Mouse (Mus musculus) hindbrain, embryonic 13.5 days (tissue): Measurements from ENCODE around the gene Paics. TPM values are rescaled to one million over a fixed set of nuclear protein-coding genes. Genes with fewer than 3 reads are reported as not detected.
"Not testable (repeated sequence)": the region's sequence is repeated elsewhere in the genome, so short reads cannot be mapped to it uniquely, and the experiment has no call there.

Source experiments
- ATAC-seq: fragments of 200-750 bp; cut with Nextera tagmentation; 2 replicates; pipeline ENCODE4 v1.8.0; 2017; ENCODE audit warnings: moderate TSS enrichment; ENCODE audit not compliant: low FRiP score
- H3K27ac ChIP-seq: fragments of 300-500 bp; sonication (generic); 2 replicates; pipeline ENCODE4 v1.5.1; 2015; ENCODE audit warnings: inconsistent platforms, mild to moderate bottlenecking, moderate library complexity
- H3K27me3 ChIP-seq: fragments of 300-500 bp; sonication (generic); 2 replicates; pipeline ENCODE4 v1.6.1; 2015; ENCODE audit warnings: mild to moderate bottlenecking, inconsistent platforms
- H3K36me3 ChIP-seq: fragments of 300-500 bp; sonication (generic); 2 replicates; pipeline ENCODE4 v1.6.1; 2015; ENCODE audit warnings: mild to moderate bottlenecking, inconsistent platforms
- H3K4me1 ChIP-seq: fragments of 300-500 bp; sonication (generic); replicated peaks from 2 replicates; pipeline ENCODE4 v1.6.1; 2015; ENCODE audit warnings: inconsistent platforms
- H3K4me2 ChIP-seq: fragments of 300-500 bp; sonication (generic); 2 replicates; pipeline ENCODE4 v1.6.1; 2015; ENCODE audit warnings: inconsistent platforms, mild to moderate bottlenecking, moderate library complexity
- H3K4me3 ChIP-seq: fragments of 300-500 bp; sonication (generic); 2 replicates; pipeline ENCODE4 v1.5.1; 2015; ENCODE audit warnings: mild to moderate bottlenecking, inconsistent platforms
- H3K9ac ChIP-seq: fragments of 300-500 bp; sonication (generic); 2 replicates; pipeline ENCODE4 v1.6.1; 2015; ENCODE audit warnings: mild to moderate bottlenecking, inconsistent platforms
- H3K9me3 ChIP-seq: fragments of 300-500 bp; sonication (generic); 2 replicates; pipeline ENCODE4 v1.6.1; 2016; ENCODE audit warnings: inconsistent platforms
- WGBS: fragments of 180-500 bp; shearing (Covaris S2); methylation state at CpG from one replicate; pipeline ENCODE4 v1.1.7; 2015; 5-methylcytosine and 5-hydroxymethylcytosine counted together
- polyA plus RNA-seq: library from polyadenylated mRNA; unstranded; fragments of >200 nt; fragmentation: Nextera tagmentation; extraction: Ambion mirVana; gene quantifications from 2 replicates; pipeline ENCODE4 v1.2.1, GENCODE M21; 2015

The Paics gene
- polyA plus RNA-seq, 1 experiment from 2014 or later, result 174 TPM

DNA sequence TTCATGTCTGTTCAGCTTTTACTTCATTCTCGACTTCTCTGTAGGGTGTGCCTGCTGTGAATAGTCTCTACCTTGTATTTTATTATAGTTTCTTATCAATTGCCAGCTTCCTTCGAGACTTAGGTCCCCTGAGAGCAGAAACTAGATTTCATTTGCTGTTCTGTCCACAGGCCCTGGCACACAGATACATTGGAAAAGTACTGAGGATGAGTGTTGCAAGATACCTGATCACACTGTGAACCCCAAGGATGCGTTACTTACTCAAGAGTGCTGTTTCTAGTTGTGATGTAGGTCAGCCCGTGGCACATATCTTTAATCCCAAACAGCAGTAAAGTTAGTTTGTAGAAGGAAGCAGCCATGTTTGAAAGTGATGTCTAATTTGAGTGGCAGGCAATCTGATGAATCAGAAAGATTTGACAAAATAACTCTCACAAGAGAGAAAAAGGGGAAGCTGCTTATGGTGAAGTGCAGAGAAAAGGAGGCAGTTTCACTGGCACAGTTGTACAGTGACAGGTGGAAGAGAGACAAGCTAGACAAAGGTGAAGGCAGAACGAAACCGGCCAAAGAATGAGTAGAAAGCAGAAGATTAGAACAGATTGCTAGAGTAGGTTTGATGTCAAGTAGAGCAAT lies 3.3 kb downstream of the Paics start:
- no peak overlapping the region for H3K4me3 ChIP-seq
- no peak for ATAC-seq
- no peaks in the 10 kb centered on the region for H3K27me3 ChIP-seq
- H3K9ac ChIP-seq, result no peak overlapping the region
- no peak overlapping the region for H3K27ac ChIP-seq
- H3K4me1 ChIP-seq, result peaks cover 32% of the 10 kb centered on the region
- H3K4me2 ChIP-seq, result no peak overlapping the region
- H3K9me3 ChIP-seq, result no peaks in the 10 kb centered on the region
- peaks cover 28% of the 10 kb centered on the region for H3K36me3 ChIP-seq
- WGBS, result 91% methylated on average over 6 of the region's 6 CpGs

DNA sequence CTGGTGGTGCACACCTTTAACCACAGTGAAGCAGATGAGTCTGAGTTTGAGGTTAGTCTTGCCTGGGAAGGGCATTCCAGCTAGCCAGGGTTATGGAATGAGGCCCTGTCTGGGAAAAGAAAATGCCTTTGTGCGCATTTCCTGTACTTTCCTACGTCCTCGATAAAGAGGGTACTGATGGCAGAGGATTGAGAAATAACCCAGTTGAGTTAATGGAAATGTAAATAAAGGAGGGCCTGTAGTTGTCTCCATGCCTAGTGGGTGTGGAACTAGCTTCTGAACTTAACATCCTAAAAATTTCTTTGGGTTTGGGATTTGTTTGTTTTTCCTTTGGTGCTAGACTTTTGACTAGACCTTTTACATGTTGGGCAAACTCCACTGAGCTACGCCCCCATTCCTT lies 4.4 kb downstream of the Paics start:
- H3K4me1 ChIP-seq, result peaks cover 21% of the 10 kb centered on the region
- no peak for ATAC-seq
- WGBS, result 85% methylated on average over 4 of the region's 4 CpGs
- H3K9ac ChIP-seq, result no peak overlapping the region
- H3K36me3 ChIP-seq, result peaks cover 35% of the 10 kb centered on the region
- H3K27ac ChIP-seq, result no peak overlapping the region
- H3K27me3 ChIP-seq, result no peaks in the 10 kb centered on the region
- no peak overlapping the region for H3K4me2 ChIP-seq
- H3K4me3 ChIP-seq, result no peak overlapping the region
- H3K9me3 ChIP-seq, result no peaks in the 10 kb centered on the region

DNA sequence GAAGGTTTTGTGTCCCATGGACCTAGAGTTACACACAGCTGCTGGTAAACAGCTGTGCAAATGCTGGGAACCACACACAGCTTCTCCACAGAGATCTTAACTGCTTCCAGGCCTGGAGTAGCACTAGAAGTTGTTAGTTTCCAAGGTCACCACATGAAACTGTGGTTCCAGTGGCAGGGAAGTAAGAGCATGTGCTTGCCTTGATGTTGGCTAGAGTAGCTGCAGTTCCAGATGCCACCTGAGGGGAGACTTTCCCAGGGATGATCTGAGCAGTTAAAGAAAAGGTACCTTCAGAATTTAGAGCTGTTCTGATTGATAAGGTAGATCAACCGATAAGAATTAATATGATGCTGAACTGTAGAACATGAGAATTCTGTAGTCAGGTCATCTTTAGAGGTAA lies 6.8 kb downstream of the Paics start:
- Histone ChIP-seq H3K4me3 (no peak overlapping the region), H3K4me2 (no peak overlapping the region), H3K9me3 (no peaks in the 10 kb centered on the region), H3K36me3 (peaks cover 57% of the 10 kb centered on the region), H3K27me3 (no peaks in the 10 kb centered on the region), H3K9ac (no peak overlapping the region), H3K27ac (no peak overlapping the region), H3K4me1 (peaks cover 7% of the 10 kb centered on the region; the same call in 1 of the 2 replicates)
- WGBS, result 100% methylated on average over 1 of the region's 1 CpGs
- ATAC-seq, result no peak

DNA sequence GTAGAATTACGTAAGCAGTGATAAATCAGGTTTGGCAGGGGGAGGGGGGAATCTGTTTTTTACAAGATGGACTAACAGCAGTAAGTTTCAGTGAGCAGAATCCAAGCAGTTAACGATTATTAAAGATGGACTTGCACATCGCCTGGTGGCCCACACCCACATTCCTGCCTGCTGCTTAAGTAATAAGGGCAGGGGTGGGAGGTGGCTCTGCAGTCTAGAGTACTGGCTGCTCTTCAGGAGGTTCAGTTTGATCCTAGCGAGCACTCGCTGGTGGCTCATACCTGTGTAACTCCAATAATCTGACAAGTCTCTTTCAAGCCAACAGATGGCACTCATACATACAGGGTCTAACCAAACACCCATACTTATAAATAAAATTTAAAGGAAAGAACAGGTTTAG lies 8.5 kb downstream of the Paics start:
- Histone ChIP-seq H3K9me3 (no peaks in the 10 kb centered on the region), H3K27me3 (no peaks in the 10 kb centered on the region), H3K27ac (no peak overlapping the region), H3K4me1 (no peaks in the 10 kb centered on the region), H3K4me3 (no peak overlapping the region), H3K36me3 (peaks cover 66% of the 10 kb centered on the region), H3K9ac (no peak overlapping the region), H3K4me2 (no peak overlapping the region)
- no peak for ATAC-seq
- WGBS, result 95% methylated on average over 5 of the region's 5 CpGs

DNA sequence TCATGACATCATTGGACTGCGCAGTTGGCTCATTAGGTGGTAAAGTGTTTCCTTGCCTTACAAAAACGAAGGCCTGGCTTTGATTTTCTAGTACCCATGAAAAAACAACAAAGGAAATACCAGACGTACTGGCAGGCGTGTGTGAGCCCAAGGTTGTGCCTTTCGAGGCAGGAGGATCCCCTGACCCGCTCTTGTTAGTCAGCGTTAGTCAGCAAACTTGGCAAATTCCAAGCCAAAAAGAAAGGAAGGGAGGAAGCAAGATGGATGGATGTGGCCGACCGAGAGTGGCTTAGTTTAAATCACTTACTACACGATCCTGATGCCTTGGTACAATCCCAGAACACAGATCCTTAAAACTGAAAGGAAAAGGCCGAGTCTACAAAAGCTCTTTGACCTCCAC lies 11.4 kb downstream of the Paics start:
- no peak overlapping the region for H3K9ac ChIP-seq
- WGBS, result 83% methylated on average over 11 of the region's 11 CpGs
- H3K4me3 ChIP-seq, result no peak overlapping the region
- no peaks in the 10 kb centered on the region for H3K9me3 ChIP-seq
- no peak for ATAC-seq
- no peak overlapping the region for H3K27ac ChIP-seq
- no peaks in the 10 kb centered on the region for H3K4me1 ChIP-seq
- H3K36me3 ChIP-seq, result peaks cover 65% of the 10 kb centered on the region
- H3K27me3 ChIP-seq, result no peaks in the 10 kb centered on the region
- H3K4me2 ChIP-seq, result no peak overlapping the region

DNA sequence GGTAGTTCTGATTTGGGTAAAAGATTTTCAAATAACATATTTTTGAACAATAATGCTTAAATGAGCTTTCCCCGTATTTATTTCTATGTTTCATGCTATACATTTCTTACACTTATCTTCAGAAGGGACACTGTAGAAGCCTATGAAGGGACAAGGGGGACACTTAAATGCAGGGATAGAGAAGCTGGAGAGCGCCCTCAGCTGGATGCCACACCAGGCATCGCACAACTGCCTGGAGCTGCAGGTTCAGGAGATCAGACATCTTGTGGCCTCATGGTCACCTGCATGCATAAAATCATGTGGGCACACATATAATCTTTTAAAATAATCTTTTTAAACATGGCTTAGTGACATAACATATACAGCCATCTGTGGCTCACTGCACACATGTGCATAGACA lies 13.5 kb downstream of the Paics start:
- Histone ChIP-seq H3K9ac (no peak overlapping the region), H3K27ac (no peak overlapping the region), H3K4me1 (no peaks in the 10 kb centered on the region), H3K4me3 (no peak overlapping the region), H3K4me2 (no peak overlapping the region), H3K27me3 (no peaks in the 10 kb centered on the region), H3K9me3 (no peaks in the 10 kb centered on the region), H3K36me3 (peaks cover 64% of the 10 kb centered on the region)
- WGBS, result 92% methylated on average over 3 of the region's 3 CpGs
- ATAC-seq, result no peak

DNA sequence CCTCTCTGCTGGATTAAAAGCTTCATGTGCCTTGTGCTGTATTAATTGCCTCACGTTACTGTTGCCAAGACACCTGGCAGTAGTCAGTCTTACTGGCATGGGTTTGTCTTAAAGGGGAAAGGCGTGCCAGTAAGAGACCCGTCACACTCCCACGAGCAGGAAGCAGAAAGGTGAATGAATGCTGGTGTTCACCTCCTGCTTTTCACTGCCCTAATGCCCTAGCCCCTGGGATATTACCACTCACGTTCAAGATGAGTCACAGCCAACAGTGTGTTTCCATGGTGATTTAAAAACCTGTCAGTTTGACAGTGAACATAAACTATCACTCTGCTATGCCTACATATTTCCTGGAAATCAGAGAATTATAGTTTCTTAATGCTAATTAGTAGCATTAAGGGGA lies 18.1 kb downstream of the Paics start:
- no peaks in the 10 kb centered on the region for H3K9me3 ChIP-seq
- no peak overlapping the region for H3K9ac ChIP-seq
- 81% methylated on average over 5 of the region's 5 CpGs for WGBS
- peaks cover 13% of the 10 kb centered on the region for H3K4me1 ChIP-seq
- H3K36me3 ChIP-seq, result peaks cover 32% of the 10 kb centered on the region
- no peak overlapping the region for H3K4me3 ChIP-seq
- no peaks in the 10 kb centered on the region for H3K27me3 ChIP-seq
- H3K4me2 ChIP-seq, result no peak overlapping the region
- no peak overlapping the region for H3K27ac ChIP-seq
- ATAC-seq, result no peak

DNA sequence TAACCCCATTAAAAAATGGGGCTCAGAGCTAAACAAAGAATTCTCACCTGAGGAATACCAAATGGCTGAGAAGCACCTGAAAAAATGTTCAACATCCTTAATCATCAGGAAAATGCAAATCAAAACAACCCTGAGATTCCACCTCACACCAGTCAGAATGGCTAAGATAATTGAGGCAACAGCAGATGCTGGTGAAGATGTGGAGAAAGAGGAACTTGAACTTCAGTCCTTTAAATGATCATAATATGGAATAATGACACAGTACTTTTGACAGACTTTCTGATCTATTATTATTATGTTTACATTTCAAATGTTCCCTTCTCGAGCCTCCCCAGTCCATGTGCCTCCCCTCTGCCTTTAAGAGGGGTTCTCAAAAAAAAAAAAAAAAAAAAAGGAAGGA lies 20.0 kb downstream of the Paics start:
- not testable (repeated sequence) for H3K9ac ChIP-seq, H3K27me3 ChIP-seq, H3K4me3 ChIP-seq, H3K9me3 ChIP-seq, H3K27ac ChIP-seq, H3K4me2 ChIP-seq, ATAC-seq
- Histone ChIP-seq H3K36me3 (peaks cover 27% of the 10 kb centered on the region), H3K4me1 (peaks cover 22% of the 10 kb centered on the region)
- WGBS, result 93% methylated on average over 1 of the region's 1 CpGs

DNA sequence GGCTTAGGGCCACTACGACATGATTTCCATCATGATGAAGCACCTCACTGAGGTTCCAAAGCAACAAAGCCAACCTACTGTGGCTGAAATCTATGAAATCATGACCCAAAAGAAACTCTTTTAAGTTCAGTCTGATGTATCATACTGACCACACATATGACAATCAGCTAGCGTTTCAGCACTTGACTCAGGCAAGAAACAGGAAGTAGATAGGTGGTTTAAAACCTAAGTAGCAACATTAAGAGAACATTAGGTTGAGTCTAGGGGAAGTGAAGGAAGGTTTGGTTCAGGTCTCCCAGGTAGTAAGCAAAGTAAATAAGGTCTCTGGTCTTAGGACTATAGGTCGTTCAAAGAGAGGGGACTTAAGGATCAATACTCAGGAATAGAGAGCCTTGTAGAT lies 22.4 kb downstream of the Paics start:
- Histone ChIP-seq H3K36me3 (peaks cover 21% of the 10 kb centered on the region), H3K9ac (peak overlapping the region; percentile 88; the same call in 1 of the 2 replicates), H3K4me1 (peaks cover 25% of the 10 kb centered on the region), H3K4me3 (peak overlapping the region; percentile 90), H3K27ac (no peak overlapping the region), H3K27me3 (no peaks in the 10 kb centered on the region), H3K9me3 (no peaks in the 10 kb centered on the region), H3K4me2 (peak overlapping the region; percentile 90)
- WGBS, result 69% methylated on average over 3 of the region's 3 CpGs
- no peak for ATAC-seq

DNA sequence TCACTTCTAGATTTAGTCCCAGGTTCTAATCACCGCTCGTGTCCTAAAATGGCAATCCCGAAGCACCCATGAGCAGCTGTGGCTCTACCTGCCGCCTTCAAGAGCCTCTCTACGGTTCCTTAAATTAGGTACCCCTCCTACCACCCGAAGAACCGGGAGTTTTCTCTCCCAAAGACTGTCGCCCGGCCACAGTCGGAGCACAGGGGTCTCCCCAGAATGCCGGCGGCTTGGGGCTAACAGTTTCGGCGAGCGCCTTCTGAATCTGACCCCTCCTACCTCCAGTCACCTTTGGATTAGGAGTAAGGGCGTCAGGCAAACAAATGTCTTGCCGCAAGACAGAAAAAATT lies 23.1 kb downstream of the Paics start:
- H3K9ac ChIP-seq, result peak overlapping the region; percentile 88
- H3K4me2 ChIP-seq, result peak overlapping the region; percentile 90
- no peaks in the 10 kb centered on the region for H3K9me3 ChIP-seq
- peaks cover 25% of the 10 kb centered on the region for H3K4me1 ChIP-seq
- peaks cover 18% of the 10 kb centered on the region for H3K36me3 ChIP-seq
- no peaks in the 10 kb centered on the region for H3K27me3 ChIP-seq
- no peak overlapping the region for H3K27ac ChIP-seq
- peak; percentile 55 for ATAC-seq
- peak overlapping the region; percentile 90 for H3K4me3 ChIP-seq
- WGBS, result 3% methylated on average over 17 of the region's 17 CpGs

DNA sequence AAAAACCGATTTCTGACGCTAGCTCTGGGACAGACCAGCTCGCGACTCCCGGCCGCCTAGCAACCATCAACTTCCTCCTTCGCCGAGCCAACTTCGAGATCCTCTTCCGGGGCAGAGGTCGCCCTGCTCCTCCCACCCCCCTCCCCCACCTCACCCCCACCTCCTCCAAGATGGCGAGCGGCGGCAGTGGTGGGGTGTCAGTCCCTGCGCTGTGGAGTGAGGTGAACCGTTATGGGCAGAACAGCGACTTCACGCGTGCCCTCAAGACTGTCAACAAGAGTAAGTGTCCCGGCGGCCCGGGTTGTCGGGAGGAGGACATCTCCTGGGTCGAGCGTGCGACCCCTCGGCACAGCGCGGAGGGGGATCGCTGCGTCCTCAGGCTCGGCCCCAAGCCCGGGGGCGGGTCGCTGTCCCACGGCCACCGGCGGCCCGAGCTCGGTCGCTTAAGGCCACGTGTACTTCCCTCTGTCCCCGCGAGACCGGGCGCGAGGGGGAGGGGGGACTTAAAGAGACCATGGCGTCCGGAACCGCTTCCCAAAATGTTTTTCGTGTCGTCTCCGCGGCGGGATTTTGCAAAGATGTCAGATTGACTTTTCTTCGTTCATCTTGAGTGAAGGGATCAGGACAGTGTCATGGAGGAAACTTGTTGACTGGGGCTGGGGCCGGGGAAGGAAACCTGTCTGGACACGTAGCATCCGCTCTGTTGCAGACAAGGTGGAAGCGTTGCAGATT lies 23.6 kb downstream of the Paics start, which contains the start of gene Srp72:
Gene Srp72 (plus strand): TSS at position 130 of the 732 bp plus-strand sequence.
- Histone ChIP-seq H3K9ac (peak within 1 kb of the TSS; percentile 88), H3K4me1 (peaks cover 25% of the 10 kb centered on the region), H3K36me3 (peaks cover 21% of the 10 kb centered on the region), H3K27ac (peak within 1 kb of the TSS; percentile 91), H3K9me3 (no peaks in the 10 kb centered on the region), H3K27me3 (no peaks in the 10 kb centered on the region), H3K4me3 (peak within 1 kb of the TSS; percentile 90), H3K4me2 (peak within 1 kb of the TSS; percentile 90)
- 1% methylated on average over 48 of the region's 60 CpGs for WGBS
- ATAC-seq, result peak; percentile 97

DNA sequence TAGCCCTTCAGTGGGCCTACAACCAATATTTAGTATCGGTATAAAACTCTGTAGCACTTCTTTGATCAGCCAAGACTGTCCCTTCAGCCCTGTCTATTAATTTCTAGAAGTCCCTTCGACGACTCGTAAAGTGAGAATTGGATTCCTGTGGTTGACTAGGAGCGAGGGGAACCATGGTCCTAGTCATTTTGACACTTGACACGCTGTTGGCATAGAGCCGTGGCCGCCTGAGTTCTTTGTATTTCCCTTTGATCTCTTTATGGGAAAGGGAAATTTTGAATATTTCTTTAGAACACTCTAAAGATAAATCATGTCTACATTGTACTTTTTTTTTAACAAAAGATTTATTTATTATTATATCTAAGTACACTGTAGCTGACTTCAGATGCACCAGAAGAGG lies 24.6 kb downstream of the Paics start:
- Histone ChIP-seq H3K4me3 (peak overlapping the region; percentile 90), H3K4me2 (peak overlapping the region; percentile 90), H3K36me3 (peaks cover 26% of the 10 kb centered on the region), H3K4me1 (peaks cover 25% of the 10 kb centered on the region), H3K27ac (no peak overlapping the region), H3K27me3 (no peaks in the 10 kb centered on the region), H3K9ac (peak overlapping the region; percentile 88), H3K9me3 (no peaks in the 10 kb centered on the region)
- no peak for ATAC-seq
- WGBS, result 89% methylated on average over 8 of the region's 8 CpGs

DNA sequence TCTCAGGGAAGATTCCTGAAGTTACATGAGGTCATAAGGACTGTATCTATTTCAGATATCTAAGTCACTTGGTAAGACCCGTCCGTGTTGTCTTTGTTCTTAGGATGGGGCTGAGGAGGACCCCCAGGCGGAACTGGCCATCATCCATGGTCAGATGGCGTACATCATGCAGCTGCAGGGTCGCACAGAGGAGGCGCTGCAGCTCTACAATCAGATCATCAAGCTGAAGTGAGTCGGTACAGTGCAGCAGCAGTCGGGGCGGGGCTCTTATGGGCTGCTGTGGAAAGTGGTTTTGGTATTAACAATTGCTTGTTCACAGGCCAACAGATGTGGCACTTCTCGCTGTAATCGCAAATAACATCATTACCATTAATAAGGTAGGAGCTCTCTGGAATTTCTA lies 32.9 kb downstream of the Paics start:
- Histone ChIP-seq H3K4me3 (no peak overlapping the region), H3K27ac (no peak overlapping the region), H3K9me3 (no peaks in the 10 kb centered on the region), H3K36me3 (peaks cover 71% of the 10 kb centered on the region), H3K4me2 (no peak overlapping the region), H3K4me1 (no peaks in the 10 kb centered on the region), H3K9ac (no peak overlapping the region), H3K27me3 (no peaks in the 10 kb centered on the region)
- WGBS, result 95% methylated on average over 11 of the region's 11 CpGs
- ATAC-seq, result no peak
